Mouse (Mus musculus) adrenal gland, postnatal 36 days (tissue): Measurements from ENCODE around the gene Ssc4d. TPM values are rescaled to one million over a fixed set of nuclear protein-coding genes. Genes with fewer than 3 reads are reported as not detected.

Experiments used
- DNase-seq, 2 experiments: peaks; one replicate each; pipeline ENCODE4 v3.0.0; 2021; ENCODE audit warnings: mixed read lengths in 1 of 2
- long read RNA-seq, 2 experiments: library from polyadenylated mRNA; stranded (forward); transcript quantifications; one replicate each; pipeline ENCODE4 v2.0.0; 2021; ENCODE audit warnings: borderline sequencing depth in 2 of 2
- total RNA-seq, 2 experiments: library from RNA; stranded (reverse); gene quantifications; 2 replicates each; pipeline ENCODE4 v1.2.3; 2021

The Ssc4d gene
- total RNA-seq: 1 to 10 TPM; 2.3 to 3.3 TPM
- long read RNA-seq, experiment 1, partial matches to known transcripts: 1 of 5 reads
- long read RNA-seq, experiment 1, other reads (novel, unspliced or antisense): 3 of 5 reads
- long read RNA-seq, experiment 2, partial matches to known transcripts: 0 of 1 reads
- long read RNA-seq, experiment 2, other reads (novel, unspliced or antisense): 0 of 1 reads

- no peak for DNase-seq
Observed at GRCm38 (mm10) chr5:135974365-135974764, at the start of gene Ssc4d. Gene Ssc4d, minus strand, starts transcription at chr5:135974531.

DNA sequence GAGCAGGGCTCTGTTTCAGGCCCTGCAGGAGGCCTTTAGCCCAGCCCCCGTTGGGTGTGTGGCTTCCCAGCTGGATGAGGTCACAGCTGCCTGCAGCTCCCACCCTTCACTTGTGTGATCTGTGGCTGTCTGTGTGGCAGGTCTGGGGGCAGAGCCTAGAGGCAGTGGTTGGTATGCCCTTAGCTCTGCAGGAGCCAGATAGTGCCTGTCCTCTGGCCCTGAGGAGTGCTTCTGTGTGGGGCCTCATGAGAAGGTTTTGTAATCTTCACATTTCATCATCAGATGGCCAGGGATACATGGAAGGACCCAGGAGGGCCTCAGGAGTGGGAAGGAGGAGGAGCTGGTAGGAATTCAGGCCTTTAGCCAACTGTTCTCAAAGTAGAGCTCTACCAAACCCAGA, 45.6 kb upstream of the Ssc4d start:
- peak in 1 of 2 experiments; percentile 25 for DNase-seq

GRCm38 (mm10) chr5:136018726-136019125, 44.4 kb upstream of the Ssc4d start:
- no peak for DNase-seq

DNA sequence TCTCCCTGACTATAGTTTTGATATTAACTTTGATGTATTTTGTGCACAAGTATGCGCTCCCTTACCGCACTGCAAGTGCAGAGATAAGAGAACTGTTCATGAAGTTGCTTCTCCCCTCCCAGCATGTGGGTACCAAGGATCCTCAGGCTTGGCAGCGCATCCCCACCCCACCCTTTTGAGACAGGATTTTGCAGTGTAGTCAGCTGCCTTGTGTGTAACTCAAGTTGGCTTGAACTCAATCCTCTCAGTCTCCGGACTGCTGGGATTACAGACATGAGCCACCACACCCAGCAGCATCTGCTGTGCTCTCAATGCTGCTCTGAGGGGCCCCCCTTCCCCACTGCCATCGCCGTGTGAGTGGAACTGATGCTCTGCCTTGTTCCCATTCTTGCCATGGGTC, 42.9 kb upstream of the Ssc4d start:
- DNase-seq: no peak

DNA sequence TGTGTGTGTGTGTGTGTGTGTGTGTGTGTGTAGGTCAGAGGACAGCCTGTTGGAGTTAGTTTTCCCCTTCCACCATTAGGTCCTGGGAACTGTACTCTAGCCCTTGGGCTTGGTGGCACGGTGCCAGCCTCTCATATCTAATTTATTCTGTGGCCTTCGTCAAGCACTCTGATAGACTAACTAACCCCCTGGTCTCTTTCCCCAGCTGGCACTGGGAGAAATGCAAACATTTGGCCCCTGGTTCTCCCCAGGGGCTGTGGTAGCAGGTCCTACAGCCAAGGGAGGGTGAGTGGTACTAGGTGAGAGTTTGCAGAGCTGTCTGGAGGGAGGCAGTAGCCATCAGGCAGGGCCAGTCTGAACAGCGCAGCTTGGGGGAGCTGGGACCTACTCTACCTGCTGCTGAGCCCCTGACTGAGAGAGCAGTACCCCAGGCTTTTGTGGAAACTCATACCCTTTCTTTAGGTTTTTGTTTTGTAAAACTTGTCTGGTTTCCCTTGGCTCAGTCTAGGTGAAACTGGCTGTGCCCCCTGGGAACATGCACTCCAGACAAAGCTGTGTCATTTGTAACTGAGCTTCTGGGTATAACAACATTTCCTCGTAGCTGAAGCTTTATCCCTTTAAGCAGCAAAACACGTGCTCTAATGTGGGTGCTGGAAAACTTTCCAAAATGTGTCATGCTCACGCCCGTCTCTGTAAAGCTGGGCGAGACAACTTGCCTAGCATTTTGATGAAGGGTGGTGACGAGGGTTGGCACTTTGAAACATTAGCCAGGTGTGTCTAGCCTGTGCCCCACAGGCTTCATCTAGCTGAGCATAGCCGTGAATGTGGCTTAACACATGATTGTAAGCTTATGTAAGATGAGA, 41.9 kb upstream of the Ssc4d start:
- peak; percentile 70 to 79 for DNase-seq

- DNase-seq: peak in 1 of 2 experiments; percentile 23
Observed at GRCm38 (mm10) chr5:136015586-136015985, 41.3 kb upstream of the Ssc4d start.

GRCm38 (mm10) chr5:136014877-136015276, 40.5 kb upstream of the Ssc4d start:
- DNase-seq: peak in 1 of 2 experiments; percentile 47

GRCm38 (mm10) chr5:136007745-136008144, 33.4 kb upstream of the Ssc4d start:
- peak; percentile 37 to 40 for DNase-seq

DNA sequence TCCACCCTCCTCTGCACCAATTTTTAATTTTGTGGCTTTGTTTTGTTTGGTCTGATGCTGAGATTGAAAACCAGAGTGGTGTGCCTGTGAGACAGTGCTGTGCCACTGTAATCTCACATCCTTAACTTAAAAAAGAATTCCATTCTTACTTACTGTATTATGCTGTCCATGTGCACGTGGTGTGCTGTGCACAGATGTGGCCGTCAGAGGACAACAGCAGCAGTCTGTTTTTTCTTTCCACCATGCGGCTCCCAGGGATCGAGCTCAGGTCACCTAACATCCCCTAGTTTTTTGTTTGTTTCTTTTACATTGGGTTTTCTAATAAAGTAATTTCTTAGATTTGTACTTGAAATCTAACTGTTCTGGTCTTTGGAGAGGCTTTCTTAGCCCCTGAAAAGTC, 30.2 kb upstream of the Ssc4d start:
- no peak for DNase-seq

GRCm38 (mm10) chr5:136002751-136003151, 28.4 kb upstream of the Ssc4d start:
- DNase-seq: no peak

- DNase-seq: no peak
Observed at GRCm38 (mm10) chr5:136002325-136002724, 28.0 kb upstream of the Ssc4d start.

GRCm38 (mm10) chr5:136001222-136001621, 26.9 kb upstream of the Ssc4d start:
- no peak for DNase-seq

DNA sequence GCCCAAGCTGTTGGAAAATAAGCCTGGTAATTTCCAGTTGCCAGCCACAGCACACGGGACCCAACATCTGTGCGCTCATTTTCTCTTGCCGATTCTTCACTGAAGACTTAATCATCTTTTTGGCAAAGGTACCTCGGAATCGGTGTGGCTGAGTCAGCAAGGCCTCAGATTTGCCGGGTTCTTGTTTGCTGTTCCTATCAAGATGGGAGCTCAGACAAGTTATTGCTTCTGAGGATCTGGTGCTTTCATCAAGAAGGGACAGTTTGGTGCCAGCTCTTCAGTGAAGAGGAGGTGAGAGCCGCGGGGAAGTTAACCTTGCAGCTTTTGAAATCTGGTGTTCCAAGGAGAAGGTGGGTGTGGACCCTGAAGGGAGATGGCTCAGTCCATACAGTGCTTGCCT, 21.8 kb upstream of the Ssc4d start:
- peak in 1 of 2 experiments; percentile 30 for DNase-seq

DNA sequence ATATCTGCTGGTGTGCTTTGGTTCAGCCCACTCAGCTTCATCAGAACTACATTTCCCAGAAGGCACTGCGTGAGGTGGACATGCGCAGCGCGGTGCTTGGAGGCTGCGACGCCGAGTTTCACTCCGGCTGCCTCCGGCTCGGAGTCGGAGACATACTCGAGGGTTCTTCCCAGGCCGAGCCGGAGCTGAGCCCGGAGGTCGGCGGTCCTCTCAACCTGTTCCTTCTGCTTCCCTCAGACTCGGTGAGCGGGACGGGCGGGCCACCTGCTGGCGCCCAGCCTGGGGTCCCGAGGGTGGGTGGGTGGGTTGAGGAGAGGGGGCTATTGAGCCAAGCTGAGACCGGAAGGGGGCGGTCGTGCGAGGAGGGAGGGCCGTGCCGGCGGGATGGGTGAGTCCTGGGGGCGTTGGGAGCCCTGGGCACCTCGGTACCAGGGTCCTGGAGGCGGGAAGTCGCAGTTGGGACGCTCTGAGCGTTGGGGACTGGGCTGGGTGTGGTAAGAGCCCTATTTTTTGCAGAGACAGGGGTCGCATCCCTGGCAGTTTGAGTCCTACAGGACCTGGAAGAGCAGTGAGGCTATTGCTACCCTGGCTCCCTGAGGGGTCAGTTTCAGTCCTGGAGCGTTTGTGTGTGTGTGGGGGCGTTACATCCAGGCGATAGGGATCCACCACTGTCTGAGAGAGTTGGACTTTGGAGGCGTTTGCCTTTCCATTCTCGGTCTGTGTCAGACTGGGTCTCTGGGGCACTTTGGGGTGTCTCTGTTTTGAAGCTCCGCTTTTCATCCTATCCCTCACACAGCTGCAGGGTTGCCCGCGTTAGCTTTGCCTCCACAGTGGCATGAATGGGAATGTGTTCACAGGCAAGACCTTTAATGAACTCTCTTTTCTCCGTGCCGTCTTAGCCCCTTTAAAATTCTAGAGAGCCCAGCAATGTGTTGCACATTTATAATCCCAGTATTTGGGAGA, 20.7 kb upstream of the Ssc4d start, which contains the start of gene Dtx2:
Gene Dtx2 (plus strand): TSS at position 76 of the 963 bp plus-strand sequence.
- DNase-seq: peak; percentile 90 to 93

GRCm38 (mm10) chr5:135994335-135994724, 20.0 kb upstream of the Ssc4d start:
- DNase-seq: no peak

- DNase-seq: no peak
Observed at GRCm38 (mm10) chr5:135993381-135993965, 19.1 kb upstream of the Ssc4d start.

GRCm38 (mm10) chr5:135990601-135991000, 16.3 kb upstream of the Ssc4d start:
- no peak for DNase-seq

GRCm38 (mm10) chr5:135987248-135987647, 12.9 kb upstream of the Ssc4d start:
- DNase-seq: peak in 1 of 2 experiments; percentile 28

DNA sequence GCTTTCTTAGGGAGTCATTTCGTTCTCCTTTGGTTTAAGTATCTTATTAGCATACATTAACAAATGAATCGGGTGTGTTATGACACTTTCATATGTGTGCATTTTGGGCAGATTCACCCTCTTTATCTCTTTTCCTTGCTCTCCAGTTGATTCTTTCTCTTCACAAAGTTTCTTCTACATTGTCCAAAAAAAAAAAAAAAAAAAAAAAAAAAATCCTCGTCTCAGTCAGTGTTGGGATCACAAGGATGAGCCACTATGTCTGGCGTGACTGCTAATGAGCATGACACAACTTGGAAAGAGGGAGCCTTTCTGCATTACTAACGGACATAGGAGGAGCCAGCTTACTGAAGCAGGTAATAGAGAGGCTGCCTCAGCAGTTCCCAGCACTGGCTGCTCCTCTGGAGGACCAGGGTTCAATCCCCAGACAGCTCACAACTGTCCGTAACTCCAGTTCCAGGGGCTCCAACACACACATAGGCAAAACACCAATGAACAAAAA, 10.3 kb upstream of the Ssc4d start:
- DNase-seq: no peak

DNA sequence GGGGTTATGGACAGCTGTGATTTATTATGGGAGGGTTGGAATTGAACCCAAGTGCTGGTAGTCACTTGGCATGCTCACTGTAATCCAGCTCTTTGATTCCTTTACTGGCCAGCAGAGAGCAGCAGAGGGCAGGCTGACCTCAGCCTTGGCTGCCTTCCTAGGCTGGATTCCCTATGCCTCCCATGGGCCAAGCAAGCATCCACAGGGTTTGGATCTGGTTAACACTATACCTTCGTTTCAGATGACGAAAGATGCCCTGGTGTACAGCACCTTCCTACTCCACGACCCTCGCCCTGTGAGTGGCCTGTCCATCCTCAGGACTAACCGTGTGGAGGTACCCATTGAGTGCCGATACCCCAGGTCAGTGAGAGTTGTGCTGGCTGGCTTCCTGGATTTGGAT, 8.1 kb upstream of the Ssc4d start:
- DNase-seq: peak; percentile 65 to 76

- no peak for DNase-seq
Observed at GRCm38 (mm10) chr5:135979904-135980303, 5.6 kb upstream of the Ssc4d start, which contains the start of gene Zp3. Gene Zp3, plus strand, starts transcription at chr5:135980099.

- no peak for DNase-seq
Observed at GRCm38 (mm10) chr5:135979381-135979780, 5.0 kb upstream of the Ssc4d start.
